Mouse (Mus musculus): ENCODE results near the gene Vsig10. TPM values are rescaled to one million over a fixed set of nuclear protein-coding genes. Genes with fewer than 3 reads are reported as not detected.
"Not testable (repeated sequence)": the region's sequence is repeated elsewhere in the genome, so short reads cannot be mapped to it uniquely, and the experiment has no call there.

The Vsig10 gene
- total RNA-seq, 2 experiments from 2014 or later = 1.8 to 2.0 TPM

DNA sequence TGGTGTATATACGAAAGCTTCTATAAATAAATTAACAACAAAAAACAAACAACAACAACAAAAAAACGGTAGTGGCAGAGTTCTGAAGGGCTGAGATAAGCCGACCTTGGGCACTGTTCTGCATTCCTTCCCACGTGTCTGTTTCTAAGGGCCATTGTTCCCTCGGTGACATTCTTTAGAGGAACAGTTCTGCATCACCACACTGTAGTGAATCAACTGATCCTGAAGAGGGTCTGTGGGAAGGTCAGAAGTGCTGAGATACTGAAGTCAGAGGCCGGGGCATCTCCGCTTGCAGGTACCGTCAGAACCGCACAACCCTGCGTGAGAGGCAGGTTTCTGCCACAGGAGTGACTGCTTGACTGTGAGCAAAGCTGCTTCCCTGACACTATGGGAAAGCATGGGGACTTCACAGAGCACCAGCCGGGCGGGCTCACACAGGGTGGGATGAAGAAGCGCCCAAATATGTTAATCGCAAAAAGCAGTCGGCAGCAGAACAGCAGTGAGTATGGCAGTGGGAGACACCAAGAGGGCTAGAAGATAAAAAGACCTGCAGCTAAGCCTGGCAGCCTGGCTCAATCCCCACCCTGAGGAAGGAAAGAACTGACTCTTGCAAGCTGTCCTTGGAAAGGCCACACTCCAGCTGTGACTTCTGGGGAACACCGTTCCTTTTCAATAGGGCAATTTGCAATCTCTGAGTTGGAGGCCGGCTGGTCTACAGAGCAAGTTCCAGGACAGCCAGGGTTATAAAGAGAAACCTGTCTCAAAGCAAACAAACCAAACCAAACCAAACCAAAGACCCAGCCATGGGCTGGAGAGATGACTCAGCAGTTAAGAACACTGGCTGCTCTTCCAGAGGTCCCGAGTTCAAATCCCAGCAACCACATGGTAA, 14.9 kb upstream of the Vsig10 start:
- DNase-seq (ENCODE audit: low spot score in 2 of 2) = no peak

DNA sequence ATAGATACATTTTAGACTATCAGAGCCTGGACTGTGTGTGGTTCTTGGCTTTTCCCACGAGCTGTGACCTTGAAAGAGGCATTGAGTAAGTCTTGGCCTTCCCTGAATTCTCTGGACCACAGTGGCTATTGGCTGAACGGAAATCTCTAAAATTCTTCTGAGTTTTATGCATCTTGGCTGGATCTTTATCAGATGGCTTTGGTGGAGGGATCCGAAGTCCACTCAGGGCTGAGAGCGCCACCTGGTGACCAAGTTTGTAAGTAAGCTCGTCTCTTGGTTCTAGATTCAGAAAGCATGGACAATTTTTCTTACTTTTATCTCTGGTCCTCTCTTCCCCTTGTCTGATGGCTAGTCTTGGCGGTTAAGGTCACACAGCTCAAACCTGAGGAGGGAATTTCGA, 13.9 kb upstream of the Vsig10 start:
- DNase-seq (ENCODE audit: low spot score in 2 of 2) = peak; percentile 28 to 86

DNA sequence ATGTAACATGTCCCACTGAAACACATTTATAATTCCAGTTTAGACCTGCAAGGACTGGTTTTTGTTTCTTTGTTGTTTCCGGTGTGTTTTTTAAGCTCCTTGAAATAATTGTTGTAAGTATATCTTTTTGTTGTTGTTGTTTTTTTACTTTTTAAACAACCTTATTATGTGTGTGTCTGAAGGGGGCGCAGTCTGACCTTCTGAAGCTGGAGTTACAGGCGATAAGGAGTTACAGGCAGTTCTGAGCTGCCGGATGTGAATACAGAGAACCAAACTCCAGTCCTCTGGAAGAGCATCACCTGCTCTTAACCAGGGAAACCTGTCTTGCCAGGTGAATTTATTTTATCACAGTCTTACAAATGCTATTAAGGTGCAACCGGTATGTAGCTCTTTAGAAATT, 13.1 kb upstream of the Vsig10 start:
- no peak for DNase-seq (ENCODE audit: low spot score in 2 of 2)

DNA sequence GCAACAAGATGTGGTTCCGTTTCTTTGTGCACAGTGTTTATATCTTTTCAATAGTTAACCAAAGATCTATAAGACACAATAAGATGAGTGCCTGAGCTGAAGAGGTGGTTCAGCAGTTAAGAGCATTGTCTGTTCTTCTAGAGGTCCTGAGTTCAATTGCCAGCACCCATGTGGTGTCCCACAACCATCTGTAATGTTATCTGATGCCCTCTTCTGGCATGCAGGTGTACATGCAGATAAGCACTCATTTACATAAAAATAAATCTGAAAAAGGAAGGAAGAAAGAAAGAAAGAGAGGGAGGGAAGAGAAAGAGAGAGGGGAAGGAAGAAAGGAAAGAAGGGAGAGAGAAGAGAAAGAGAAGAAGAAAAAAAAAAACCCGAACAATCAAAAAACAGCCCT, 12.1 kb upstream of the Vsig10 start:
- DNase-seq (ENCODE audit: low spot score in 2 of 2) = no peak

GRCm38 (mm10) chr5:117307699-117308098, 11.2 kb upstream of the Vsig10 start:
- DNase-seq (ENCODE audit: low spot score in 2 of 2) = peak; percentile 19 to 63

DNA sequence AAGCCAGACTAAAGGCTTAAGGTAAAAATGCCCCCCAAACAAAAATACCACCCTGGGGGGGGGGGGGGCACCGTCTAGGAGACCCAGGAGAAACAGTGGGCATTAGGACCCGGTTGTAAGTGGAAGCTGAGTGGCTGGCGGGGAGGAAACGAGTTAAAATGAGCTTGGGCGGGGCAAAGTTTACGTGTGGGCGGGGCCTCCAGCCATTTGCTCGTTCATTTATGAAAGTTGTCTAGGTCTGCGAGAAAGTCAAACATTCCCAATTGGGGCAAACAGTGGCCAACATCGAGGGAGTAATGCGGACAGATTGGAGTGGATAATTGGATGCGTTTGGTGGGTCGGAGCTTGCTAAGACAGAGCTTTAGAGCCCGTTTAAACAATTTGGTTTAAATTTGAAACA, 5.5 kb upstream of the Vsig10 start:
- DNase-seq (ENCODE audit: low spot score in 2 of 2) = peak in 1 of 2 experiments; percentile 17

DNA sequence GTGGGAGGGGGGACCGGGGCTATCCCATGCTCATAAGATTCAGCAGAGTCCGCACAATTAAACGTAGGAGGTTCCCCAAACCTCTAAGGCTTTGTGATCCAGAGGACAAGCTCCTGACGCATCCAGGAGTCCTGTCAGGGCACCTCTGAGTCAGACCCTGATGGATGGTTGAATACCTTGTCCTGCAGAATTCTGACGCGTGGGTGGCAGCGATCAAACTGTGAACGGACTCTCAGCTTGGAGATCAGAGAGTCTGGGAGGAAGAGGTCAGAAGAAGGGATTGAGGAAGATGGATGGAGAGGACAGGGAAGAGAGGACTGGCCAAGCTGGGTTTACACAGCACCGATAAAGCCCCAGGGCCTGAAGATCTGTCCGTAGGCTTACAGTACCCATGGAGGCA, 5.0 kb upstream of the Vsig10 start:
- no peak for DNase-seq (ENCODE audit: low spot score in 2 of 2)

- DNase-seq (ENCODE audit: low spot score in 2 of 2) = no peak
Measured at GRCm38 (mm10) chr5:117314587-117315428, 4.1 kb upstream of the Vsig10 start.

DNA sequence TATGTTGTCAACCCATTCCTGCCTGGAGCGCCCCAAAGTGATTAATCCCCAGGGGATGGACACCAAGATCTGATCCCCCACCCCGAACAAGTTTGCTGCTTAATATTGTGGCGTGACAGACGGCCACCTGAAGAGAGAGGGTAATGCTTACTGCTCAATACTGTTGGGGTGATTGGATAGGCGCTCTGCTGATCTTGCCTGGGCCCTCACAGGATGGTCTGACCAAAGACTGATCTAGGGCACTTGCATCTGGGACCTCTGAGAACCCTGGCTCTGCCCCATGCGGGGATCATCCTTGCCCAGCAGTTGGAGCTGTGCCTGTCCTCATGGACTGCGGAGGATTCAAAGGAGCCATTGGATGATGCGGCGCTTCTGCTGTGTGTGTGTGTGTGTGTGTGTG, 4.9 kb downstream of the Vsig10 start:
- DNase-seq (ENCODE audit: low spot score in 2 of 2) = no peak

DNA sequence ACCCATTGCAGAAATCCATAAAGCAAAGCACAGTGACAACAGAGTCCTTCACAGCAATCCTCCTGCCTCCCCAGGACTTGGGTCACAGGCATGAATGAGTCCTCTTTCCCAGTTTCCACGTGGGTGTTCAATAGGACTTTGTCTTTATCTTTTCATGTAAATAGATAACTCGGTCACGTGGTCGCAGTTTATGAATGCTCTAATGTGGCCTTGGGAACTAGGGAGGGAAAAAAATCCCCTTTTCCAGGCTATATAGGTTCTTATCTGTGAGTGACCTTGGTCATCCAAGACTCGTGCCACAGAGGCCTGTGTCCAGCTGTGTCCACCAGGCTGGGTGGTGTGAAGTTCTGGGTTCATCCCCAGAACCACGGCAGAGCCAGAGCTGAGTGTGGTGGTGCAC, 7.5 kb downstream of the Vsig10 start:
- DNase-seq (ENCODE audit: low spot score in 2 of 2) = no peak

DNA sequence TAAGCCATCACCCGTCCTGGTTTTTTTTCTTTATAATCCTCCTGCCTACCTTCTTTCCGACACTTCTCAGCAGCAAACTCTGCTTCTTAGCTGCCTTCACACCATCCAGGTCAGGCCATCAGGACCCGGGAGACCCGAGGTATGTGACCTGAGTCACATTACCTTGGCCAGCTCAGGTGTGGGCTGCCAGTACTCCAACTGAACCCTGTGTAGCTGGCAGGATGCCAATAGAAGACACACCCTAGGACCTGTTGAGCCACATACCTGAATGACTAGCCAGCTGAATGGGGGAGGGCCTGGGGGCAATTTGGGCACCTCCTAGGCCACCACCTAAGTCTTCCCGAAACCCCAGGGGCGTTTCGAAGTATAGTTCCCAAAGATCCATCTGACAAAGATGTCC, 11.6 kb downstream of the Vsig10 start:
- no peak for DNase-seq (ENCODE audit: low spot score in 2 of 2)

- DNase-seq (ENCODE audit: low spot score in 2 of 2) = no peak
Measured at GRCm38 (mm10) chr5:117337999-117338398, 19.1 kb downstream of the Vsig10 start.

- DNase-seq (ENCODE audit: low spot score in 2 of 2) = no peak
Measured at GRCm38 (mm10) chr5:117338503-117338902, 19.6 kb downstream of the Vsig10 start.

DNA sequence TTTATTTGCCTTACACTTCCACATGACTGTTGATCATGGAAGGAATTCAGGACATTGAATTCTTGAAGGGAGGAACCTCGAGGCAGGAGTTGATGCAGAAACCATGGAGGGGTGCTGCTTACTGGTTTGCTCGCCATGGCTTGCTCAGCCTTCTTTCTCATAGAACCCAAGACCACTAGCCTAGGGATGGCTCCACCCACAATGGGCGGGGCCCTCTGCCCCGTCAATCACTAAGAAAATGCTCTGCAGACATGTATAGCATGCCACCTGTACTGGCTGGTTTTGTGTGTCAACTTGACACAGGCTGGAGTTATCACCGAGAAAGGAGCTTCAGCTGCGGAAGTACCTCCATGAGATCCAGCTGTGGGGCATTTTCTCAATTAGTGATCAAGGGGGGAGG, 21.2 kb downstream of the Vsig10 start:
- no peak for DNase-seq (ENCODE audit: low spot score in 2 of 2)

- DNase-seq (ENCODE audit: low spot score in 2 of 2) = no peak
Measured at GRCm38 (mm10) chr5:117341896-117342295, 23.0 kb downstream of the Vsig10 start.

- DNase-seq (ENCODE audit: low spot score in 2 of 2) = not testable (repeated sequence)
Measured at GRCm38 (mm10) chr5:117344496-117344895, 25.6 kb downstream of the Vsig10 start.

DNA sequence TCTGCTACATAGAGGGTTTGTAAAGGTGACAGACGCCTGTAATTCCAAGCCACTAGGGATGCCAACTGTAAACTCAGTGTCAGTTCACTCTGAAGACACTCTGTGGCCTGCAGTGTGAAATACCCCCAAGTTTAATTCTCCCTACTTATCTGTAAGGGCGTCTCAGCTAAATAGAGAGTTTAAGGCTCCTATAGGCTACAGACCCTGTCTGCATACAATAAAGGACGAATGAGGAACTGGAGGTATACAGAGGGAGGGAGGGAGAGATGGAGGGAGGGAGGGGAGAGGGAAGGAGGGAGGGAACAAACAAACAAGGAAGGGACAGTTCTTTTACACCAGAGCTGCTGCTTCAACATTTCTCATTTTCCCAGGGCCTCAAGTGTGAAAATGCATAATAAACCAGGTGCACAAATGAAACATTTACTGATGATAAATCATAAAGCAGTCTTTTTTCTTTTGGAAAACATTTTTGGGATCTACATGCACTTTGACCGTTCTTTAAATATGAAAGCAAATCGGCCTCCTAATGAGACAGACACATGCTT, 26.6 kb downstream of the Vsig10 start:
- DNase-seq (ENCODE audit: low spot score in 2 of 2) = no peak

DNA sequence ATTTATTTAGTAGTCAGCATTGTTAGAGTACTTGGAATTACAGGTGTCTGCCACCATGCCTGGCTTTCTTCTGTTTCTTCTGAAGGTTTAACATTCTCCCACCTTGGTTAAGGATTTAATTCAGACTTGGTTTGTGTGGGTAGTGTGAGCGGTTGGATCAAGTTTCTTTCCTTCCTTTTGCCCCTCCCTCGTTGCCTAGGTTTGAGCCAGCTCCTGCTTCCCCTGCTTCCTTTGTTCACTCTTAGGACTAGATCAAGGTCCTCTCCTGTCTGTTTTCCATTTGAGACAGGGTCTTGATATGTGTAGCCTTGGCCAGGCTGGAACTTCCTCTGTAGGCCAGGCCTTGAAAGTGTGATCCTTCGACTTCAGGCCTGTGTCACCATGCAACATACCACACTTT, 27.4 kb downstream of the Vsig10 start:
- no peak for DNase-seq (ENCODE audit: low spot score in 2 of 2)

- DNase-seq (ENCODE audit: low spot score in 2 of 2) = no peak
Measured at GRCm38 (mm10) chr5:117347011-117347410, 28.1 kb downstream of the Vsig10 start.

- no peak for DNase-seq (ENCODE audit: low spot score in 2 of 2)
Measured at GRCm38 (mm10) chr5:117347838-117348237, 29.0 kb downstream of the Vsig10 start.

DNA sequence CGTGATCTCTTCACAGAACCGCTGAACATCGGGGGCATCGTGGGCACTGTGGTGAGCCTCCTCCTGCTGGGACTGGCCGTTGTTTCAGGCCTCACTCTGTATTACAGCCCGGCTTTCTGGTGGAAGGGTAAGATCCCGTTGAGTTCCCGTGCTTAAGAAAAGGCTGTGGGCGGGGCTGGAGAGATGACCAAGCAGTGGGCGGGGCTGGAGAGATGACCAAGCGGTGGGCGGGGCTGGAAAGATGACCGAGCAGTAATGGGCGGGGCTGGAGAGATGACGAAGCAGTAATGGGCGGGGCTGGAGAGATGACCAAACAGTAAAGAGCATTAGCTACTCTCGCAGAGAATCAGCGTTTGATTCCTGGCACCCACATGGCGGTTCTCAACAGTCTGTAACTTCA, 29.4 kb downstream of the Vsig10 start:
- DNase-seq (ENCODE audit: low spot score in 2 of 2) = peak in 1 of 2 experiments; percentile 39

GRCm38 (mm10) chr5:117354121-117354520, 35.2 kb downstream of the Vsig10 start:
- no peak for DNase-seq (ENCODE audit: low spot score in 2 of 2)
